Mouse (Mus musculus): ENCODE measurements around the gene Rps16.

DNA sequence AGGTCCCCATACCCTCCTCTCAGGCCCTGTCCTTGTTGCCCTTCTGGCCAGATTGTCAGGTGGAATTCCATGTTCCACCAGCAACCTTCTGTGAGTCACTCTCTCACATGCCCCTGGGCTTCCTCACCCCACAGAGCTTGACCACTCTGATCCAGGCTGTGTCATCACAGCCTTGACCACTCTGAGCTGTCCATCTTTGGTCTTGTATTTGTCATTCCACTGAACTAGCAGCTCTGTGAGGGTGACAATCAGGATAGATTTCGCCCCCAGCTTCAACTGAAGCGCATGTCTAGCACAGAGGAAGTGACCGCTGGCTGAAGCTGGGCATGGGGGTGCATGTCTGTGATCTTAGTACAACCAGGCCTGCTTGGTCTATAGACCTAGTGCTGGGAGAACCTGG, 39.9 kb downstream of the Rps16 start:
- TF ChIP-seq POLR2A (IDR thresholded peaks at IDR 0.05; ENCODE audit: insufficient read length, low read depth) = no peak
- TF ChIP-seq MYOD1 (IDR thresholded peaks at IDR 0.05; ENCODE audit: control insufficient read depth in 1 of 3, insufficient read length in 2 of 3, low read depth in 2 of 3) = no peak
- TF ChIP-seq E2F4 (IDR thresholded peaks at IDR 0.05; ENCODE audit: insufficient read depth) = no peak
- no peak for TF ChIP-seq TCF3 (IDR thresholded peaks at IDR 0.05; ENCODE audit: insufficient read length, low read depth)
- no peak for TF ChIP-seq MAX (IDR thresholded peaks at IDR 0.05; ENCODE audit: low read depth)
- TF ChIP-seq MYOG (IDR thresholded peaks at IDR 0.05; ENCODE audit: control insufficient read depth in 1 of 3, insufficient read depth in 1 of 3, insufficient read length in 2 of 3, low read depth in 2 of 3) = no peak
- no peak for TF ChIP-seq TCF12 (IDR thresholded peaks at IDR 0.05; ENCODE audit: insufficient read depth, poor library complexity, severe bottlenecking)
- no peak for TF ChIP-seq USF1 (IDR thresholded peaks at IDR 0.05; ENCODE audit: low read depth)
- TF ChIP-seq CEBPB (IDR thresholded peaks at IDR 0.05; ENCODE audit: insufficient read depth, poor library complexity, severe bottlenecking) = no peak
